Mouse (Mus musculus) cortical plate, adult 2 months (tissue): ENCODE measurements at regions not wholly inside any gene's neighbourhood (a gene's known extent, or its start where the extent isn't known, plus 50 kb on each side); places are given as distances from the start of the nearest gene placed in this dataset.

Source experiments
- H3K27ac ChIP-seq: fragments of 200-500 bp; 2 replicates; pipeline ENCODE4 v1.5.1; 2012; ENCODE audit warnings: low read length, control low read depth, inconsistent platforms; ENCODE audit not compliant: insufficient read depth
- H3K4me1 ChIP-seq: fragments of 200-500 bp; 2 replicates; pipeline ENCODE4 v1.6.1; 2011; ENCODE audit warnings: low read length; ENCODE audit not compliant: control insufficient read depth, insufficient read depth
- H3K4me3 ChIP-seq: fragments of 200-500 bp; 2 replicates; pipeline ENCODE4 v1.5.1; 2011; ENCODE audit warnings: mild to moderate bottlenecking, low read length, control low read depth; ENCODE audit not compliant: insufficient read depth
- CTCF ChIP-seq: fragments of 200-500 bp; IDR thresholded peaks from 2 replicates; pipeline ENCODE4 v1.5.1; 2011; ENCODE audit warnings: mild to moderate bottlenecking, control low read depth, low read length; ENCODE audit not compliant: insufficient read depth; ENCODE audit errors: extremely low read depth
- POLR2A ChIP-seq: fragments of 200-500 bp; IDR thresholded peaks from 2 replicates; pipeline ENCODE4 v1.6.1; 2011; ENCODE audit warnings: mild to moderate bottlenecking, low read length, control low read depth; ENCODE audit not compliant: insufficient read depth; ENCODE audit errors: extremely low read depth

GRCm38 (mm10) chr14:73730796-73731195, 69.8 kb downstream of the Gm21750 start:
- Histone ChIP-seq H3K4me3 (no peak overlapping the region), H3K4me1 (peaks cover 6% of the 10 kb centered on the region; the same call in 1 of the 2 replicates), H3K27ac (no peak overlapping the region)
- no peak for TF ChIP-seq CTCF
- no peak for TF ChIP-seq POLR2A

DNA sequence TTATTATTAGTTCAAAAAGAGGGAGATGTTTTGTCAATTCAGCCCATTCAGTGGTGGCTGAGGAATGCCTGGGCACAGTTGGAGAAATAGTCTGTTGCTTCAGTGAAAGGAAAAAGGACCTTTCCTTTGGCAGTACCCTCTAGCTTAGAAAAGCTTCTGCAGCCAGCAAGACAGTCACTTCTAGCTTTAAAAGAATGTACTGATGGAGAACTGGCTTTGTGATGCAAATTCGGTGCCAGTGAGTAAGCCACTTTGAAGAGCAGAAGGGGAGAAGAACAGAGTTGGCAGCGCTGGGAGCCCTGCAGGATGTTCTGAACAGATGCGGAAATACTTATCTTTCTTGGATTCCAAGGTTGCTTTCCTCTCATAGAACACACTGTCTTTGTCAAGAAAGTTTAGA, 71.1 kb downstream of the Gm21750 start:
- peaks cover 6% of the 10 kb centered on the region; the same call in 1 of the 2 replicates for H3K4me1 ChIP-seq
- TF ChIP-seq CTCF (no peak), POLR2A (no peak)
- no peak overlapping the region for H3K4me3 ChIP-seq
- H3K27ac ChIP-seq: 0 out of 2 replicates have a peak overlapping the region, but pooled peaks have one; percentile 35

GRCm38 (mm10) chr14:73750790-73751189, 89.8 kb downstream of the Gm21750 start:
- H3K27ac ChIP-seq: no peak overlapping the region
- no peaks in the 10 kb centered on the region for H3K4me1 ChIP-seq
- H3K4me3 ChIP-seq: no peak overlapping the region
- TF ChIP-seq CTCF (no peak), POLR2A (no peak)

DNA sequence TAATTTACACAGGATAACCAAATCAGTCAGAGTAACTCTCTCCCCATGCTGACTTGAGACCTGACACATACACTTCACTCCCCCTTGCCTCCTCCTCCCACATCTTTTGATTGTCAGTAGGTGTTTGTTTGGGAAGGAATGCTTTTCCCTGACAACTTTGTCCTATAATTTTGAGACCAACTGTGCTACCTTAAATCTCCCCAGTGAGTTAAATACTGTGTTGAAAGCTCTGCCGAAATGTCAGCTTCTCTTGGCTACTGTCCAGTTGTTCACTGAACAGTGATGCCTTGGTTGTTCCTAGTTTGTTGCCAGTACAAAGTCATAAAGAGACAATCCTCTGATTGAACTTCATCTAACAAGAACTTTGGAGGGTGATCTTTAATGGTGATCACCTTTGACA, 99.0 kb downstream of the Gm21750 start:
- TF ChIP-seq CTCF: no peak
- TF ChIP-seq POLR2A: no peak
- Histone ChIP-seq H3K27ac (no peak overlapping the region), H3K4me1 (peaks cover 1% of the 10 kb centered on the region; the same call in 1 of the 2 replicates), H3K4me3 (no peak overlapping the region)

- TF ChIP-seq POLR2A: no peak
- TF ChIP-seq CTCF: no peak
- Histone ChIP-seq H3K4me3 (no peak overlapping the region), H3K27ac (no peak overlapping the region), H3K4me1 (no peaks in the 10 kb centered on the region)
Measured at GRCm38 (mm10) chr14:73772964-73773363, 111.9 kb downstream of the Gm21750 start.

- no peak for TF ChIP-seq POLR2A
- no peak for TF ChIP-seq CTCF
- H3K4me3 ChIP-seq: no peak overlapping the region
- no peaks in the 10 kb centered on the region for H3K4me1 ChIP-seq
- H3K27ac ChIP-seq: no peak overlapping the region
Measured at GRCm38 (mm10) chr14:73773810-73774209, 112.8 kb downstream of the Gm21750 start.

DNA sequence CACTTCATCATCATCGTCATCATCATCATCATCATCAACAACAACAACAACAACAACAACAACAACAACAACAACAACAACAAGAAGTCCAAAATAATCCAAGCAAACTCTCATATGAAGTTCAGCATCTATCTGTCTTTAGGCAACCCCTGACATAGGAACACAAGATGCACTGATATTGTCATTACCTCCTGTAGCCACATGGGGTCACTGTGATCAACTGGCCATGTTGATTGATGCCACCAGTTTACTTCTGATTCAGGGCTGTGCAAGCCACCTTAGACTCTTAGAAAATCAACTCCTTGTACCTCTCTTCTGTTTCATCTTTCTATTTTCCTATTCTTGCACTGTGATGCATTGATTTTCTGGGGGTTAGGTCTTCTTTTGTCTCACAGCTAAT, 115.0 kb downstream of the Gm21750 start:
- no peak overlapping the region for H3K4me3 ChIP-seq

DNA sequence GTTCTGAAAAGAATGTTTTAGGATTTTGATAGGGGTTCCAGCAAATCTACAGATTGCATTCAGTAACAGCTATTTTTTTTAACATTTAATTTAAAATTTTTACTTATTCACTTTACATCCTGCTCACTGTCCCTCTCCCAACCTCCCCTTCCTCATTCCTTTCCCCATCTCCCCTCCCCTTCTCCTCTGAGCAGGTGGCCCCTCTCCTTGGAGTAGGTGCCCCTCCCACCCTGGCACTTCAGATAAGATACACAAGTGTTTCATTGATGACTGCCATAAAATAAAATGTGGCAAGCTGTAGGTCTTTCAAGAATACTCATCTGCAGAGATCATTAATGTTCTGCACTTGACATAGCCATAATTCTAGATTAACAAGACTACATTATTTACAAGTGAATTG, 146.1 kb downstream of the Gm21750 start:
- Histone ChIP-seq H3K27ac (no peak overlapping the region), H3K4me3 (no peak overlapping the region), H3K4me1 (no peaks in the 10 kb centered on the region)
- TF ChIP-seq CTCF (no peak), POLR2A (no peak)

More for the DNA sequence above, 115.0 kb downstream of the Gm21750 start:
- no peaks in the 10 kb centered on the region for H3K4me1 ChIP-seq
- TF ChIP-seq CTCF (peak; percentile 77), POLR2A (no peak)
- H3K27ac ChIP-seq: no peak overlapping the region

- TF ChIP-seq POLR2A (no peak), CTCF (no peak)
- no peak overlapping the region for H3K4me3 ChIP-seq
- H3K4me1 ChIP-seq: no peaks in the 10 kb centered on the region
- no peak overlapping the region for H3K27ac ChIP-seq
Measured at GRCm38 (mm10) chr14:73838890-73839289, 177.9 kb downstream of the Gm21750 start.

DNA sequence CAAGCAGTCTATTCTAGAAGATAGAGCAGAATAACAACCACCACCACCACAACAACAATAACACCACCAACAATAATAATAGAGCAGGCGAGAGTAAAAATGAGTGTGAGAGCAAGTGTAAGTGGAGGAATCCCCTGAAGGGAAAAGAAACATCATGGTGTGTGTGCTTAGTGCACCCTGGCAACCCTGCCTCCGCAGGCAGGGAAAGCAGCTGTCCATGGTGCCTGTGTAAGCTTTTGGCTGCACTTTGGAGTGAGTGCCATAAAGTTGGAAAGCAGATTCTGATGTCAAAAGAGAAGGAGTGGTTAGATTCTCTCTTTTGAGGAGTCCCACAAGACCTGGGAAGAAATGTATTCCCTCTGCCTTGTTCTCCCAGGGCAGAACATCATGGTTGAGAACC, 200.8 kb downstream of the Gm21750 start:
- Histone ChIP-seq H3K4me3 (no peak overlapping the region), H3K4me1 (no peaks in the 10 kb centered on the region), H3K27ac (no peak overlapping the region)
- no peak for TF ChIP-seq CTCF
- TF ChIP-seq POLR2A: no peak

DNA sequence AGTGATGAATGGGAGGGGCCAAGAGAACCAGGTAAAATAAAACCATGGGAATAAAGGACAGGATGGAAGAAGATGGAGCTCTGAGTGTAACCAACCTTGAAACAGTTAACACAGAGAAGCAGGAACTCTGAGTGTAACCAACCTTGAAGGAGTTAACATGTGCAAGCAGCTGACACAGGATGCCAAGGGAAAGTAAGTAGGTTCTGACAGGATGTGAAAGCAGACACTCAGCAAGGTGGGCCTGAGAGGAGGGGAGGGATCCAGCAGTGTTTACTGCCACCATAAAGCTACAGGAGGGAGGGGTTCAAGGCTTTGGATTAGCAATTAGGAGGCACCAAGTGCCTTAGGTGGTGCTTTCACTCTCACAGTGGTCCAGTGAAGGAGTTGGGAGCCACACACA, 213.3 kb downstream of the Gm21750 start:
- Histone ChIP-seq H3K4me3 (no peak overlapping the region), H3K4me1 (no peaks in the 10 kb centered on the region), H3K27ac (no peak overlapping the region)
- no peak for TF ChIP-seq POLR2A

DNA sequence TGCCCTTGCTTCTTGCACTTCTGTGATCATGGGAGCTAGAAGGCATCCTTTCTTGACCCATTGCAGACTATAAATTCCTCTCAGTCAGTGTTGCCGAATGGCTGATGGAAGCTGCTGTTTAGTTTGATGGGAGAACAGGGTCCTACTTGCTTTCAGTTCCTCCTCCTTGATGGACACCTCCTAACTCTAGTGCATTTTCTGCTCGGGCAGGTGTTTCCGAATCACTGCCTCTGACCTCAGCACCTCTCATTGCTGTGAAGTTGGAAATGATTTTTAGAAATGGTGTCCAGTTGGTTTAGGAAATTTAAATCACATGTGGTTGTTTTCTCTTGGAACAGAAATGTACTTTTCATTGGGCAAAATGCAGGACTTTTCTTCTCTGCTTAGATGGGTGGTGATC, 214.9 kb downstream of the Gm21750 start:
- H3K27ac ChIP-seq: no peak overlapping the region
- H3K4me1 ChIP-seq: no peaks in the 10 kb centered on the region
- no peak overlapping the region for H3K4me3 ChIP-seq
- TF ChIP-seq CTCF (no peak), POLR2A (no peak)
